Mouse (Mus musculus) heart, adult 9 months (tissue): ENCODE data around the gene Flt3l.
"Not testable (repeated sequence)": the region's sequence is repeated elsewhere in the genome, so short reads cannot be mapped to it uniquely, and the experiment has no call there.

ENCODE experiments used
- DNase-seq, 2 experiments: peaks; one replicate each; pipeline ENCODE4 v3.0.0; 2022; ENCODE audit warnings: low spot score in 2 of 2

Flt3l gene

DNA sequence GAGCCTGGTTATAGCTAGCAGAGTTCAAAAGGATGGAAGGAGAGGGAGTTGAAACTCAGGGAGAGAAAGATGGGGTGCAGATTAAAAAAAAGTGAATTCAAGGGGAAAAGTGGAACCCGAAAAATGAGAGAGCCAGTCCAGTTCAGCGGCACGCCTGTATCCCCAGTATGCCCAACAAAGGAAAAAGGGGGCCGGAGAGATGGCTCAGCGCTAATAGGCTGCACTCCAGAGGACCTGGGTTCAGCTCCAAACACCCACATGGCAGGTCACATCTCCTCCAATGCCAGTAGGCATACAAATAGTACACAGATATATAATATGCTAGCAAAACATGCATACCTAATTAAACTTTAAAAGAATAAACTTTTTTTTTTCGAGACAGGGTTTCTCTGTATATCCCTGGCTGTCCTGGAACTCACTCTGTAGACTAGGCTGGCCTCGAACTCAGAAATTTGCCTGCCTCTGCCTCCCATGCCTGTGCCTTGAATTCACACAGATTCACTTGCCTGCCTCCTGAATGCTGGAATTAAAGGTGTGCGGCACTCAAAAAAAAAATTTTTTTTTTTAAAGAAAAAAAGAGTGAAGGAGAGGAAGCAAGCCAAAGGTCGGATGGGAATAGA lies 26.9 kb upstream of the Flt3l start:
- no peak for DNase-seq

DNA sequence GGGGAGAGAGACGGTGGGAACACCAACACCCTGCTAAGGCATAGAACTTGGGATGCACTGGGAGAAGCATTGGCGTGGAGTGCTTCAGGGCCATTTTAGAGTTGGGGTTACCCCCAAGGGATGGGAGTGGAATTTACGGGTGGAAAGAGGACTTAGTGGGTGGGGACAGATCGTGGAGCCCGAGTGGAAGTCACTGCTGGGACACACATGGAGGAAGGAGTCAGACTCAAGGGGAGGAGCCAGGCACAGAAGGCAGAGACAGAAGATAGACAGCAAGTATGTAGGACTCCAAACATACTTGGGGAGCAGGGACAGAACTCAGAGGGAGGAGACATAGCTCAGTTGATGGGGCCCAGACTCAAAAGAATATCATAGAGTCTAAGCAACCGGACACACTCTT lies 26.3 kb upstream of the Flt3l start:
- DNase-seq, result no peak

DNA sequence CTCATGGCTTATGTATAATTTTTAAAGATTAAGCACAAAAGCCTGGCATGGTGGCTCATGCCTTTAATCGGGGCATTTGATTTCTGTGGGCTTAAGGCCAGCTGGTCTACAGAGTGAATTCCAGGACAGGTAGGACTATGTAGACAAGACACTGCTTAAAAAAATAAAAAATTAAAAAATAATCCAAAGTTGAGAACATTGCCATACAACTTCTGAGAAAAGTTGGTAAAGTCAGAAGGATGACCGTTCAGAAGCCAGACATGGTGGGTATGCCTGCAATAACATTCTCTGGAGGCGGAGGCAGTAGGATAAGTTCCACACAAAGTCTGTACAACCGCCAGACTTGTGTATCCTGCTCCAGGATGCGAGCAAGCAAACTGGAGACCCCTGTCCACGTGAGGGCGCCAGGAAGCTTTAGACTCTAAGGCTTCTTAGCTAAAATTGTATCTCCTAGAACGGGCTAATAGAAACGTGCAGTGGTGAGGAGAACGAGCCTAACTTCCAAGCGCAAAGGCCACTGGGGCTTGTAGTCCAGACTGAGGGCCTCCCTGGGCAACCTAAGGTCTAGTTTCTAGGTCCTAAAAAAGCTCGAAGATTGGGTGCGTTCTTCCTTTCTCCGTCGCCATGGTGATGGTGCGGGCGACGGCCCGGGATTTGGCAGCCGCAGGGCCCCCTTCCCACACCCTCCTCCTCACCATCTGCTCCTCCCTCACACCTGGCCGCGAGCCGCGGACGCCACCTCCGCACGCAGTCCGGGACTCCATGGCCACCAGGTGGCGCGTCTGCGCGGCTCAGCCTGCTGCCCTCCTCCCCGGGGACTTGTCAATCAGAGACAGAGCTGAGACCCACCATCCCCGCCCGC lies 25.6 kb upstream of the Flt3l start:
- DNase-seq, result peak; percentile 81 to 85

DNA sequence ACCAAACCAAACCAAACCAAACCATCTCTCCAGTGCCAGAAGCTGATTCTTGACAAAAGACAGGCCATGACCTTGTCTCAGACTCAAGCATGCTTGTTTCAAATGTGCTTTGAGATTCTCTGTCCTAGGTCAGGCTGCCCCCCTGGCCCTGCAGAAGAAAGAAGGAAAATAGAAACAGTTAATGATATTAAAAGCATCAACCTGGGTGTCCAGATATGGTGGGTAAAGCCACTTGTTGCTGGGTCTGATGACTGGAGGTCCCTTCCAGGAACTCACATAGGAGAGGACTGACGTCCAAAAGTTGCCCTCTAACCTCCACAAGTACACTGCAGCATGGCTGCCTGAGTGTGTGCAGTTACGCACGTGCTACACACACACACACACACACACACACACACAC lies 24.6 kb upstream of the Flt3l start:
- DNase-seq, result no peak

DNA sequence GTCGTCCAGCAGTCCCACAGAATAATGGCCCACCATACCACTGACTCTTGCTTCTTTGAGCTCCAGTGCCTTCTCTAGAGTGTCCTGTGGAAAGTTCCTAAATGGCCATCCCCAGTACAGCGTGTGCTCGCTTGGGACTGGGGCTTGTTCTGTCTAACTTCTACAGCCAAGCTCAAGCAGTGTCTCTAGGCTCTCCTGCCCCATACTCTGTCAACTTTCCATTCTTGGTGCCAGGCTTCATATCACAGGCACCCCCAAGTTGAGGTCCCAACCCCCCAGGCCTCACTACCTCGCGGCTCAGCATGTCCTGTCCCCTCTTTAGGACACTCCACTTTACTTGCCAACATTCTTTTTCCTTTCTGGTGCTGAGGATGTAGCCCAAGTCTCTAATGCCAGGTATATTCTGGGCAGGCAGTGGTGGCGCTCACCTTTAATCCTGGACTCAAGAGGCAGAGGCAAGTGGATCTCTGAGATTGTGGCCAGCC lies 24.1 kb upstream of the Flt3l start:
- no peak for DNase-seq

DNA sequence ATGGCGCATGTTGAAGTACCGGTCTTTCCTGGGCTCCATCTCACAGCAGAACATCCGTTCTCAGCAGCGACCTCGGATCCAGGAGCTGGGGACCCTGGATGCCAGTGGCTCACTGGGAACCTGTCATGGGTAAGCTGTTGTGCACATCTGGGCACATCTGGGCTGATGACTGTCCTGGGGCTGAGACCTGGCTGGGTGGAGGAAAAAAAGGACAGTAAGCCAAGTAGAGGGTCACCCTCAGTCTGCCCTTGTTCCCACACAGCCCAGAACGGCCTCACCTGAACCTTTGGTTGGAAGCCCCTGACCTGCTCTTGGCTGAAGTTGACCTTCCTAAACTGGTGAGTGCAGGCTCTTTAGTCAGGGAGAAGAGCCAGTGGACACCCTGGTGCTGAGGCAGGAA lies 22.8 kb upstream of the Flt3l start:
- no peak for DNase-seq

DNA sequence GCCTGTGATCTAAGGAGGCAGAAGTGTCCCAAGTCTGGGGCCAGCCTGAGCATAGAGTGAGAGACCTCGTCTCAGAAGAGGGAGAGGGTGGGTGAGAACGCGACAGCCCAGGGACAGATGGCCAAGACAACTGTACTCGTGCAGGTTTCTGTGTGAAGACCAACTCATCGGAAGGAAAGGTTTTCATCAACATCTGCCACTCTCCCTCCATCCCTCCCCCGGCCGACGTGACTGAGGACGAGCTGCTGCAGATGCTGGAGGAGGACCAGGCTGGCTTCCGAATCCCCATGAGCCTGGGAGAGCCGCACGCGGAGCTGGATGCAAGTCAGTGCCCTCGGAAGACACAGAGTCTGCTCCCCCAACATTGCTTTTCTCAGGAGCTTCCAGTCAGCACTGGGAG lies 21.2 kb upstream of the Flt3l start:
- DNase-seq, result no peak

DNA sequence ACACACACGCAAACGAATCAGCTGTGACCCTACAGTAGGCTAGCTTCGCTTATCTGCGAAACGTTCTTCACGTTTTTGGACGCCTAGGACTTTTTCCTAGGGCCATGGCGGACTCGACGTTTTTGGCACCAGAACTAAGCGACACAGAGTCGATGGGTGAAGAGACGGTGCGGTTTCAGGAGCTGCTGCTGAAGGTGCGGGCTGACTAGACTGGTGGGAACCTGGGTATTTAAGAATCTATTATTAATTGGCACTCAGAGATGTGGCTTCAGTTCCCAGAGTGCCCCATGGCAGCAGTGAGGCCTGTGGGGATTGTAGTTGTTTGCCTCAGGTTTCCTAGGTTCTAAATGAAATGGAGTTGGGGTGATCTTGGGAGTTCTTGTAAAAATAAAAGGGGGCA lies 20.0 kb upstream of the Flt3l start:
- no peak for DNase-seq

DNA sequence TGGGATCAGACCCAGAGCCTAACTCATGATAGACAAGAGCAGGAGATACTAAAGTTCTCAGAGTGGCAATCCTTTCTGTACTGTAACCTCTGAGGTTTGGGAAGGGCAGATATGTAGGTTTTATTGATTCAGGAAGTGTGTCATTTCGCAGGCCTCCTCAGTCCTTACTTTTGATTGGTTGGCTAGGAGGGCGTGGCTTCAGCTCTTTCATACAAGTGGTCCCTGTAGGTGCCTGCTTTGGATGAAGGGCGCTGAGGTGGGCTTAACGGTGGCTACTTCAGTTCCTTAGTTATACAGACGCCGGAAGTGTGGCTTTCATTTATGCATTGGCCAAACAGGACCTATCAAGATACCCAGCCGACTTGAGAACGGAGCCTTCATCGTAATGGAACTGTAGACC lies 19.4 kb upstream of the Flt3l start:
- DNase-seq, result no peak

DNA sequence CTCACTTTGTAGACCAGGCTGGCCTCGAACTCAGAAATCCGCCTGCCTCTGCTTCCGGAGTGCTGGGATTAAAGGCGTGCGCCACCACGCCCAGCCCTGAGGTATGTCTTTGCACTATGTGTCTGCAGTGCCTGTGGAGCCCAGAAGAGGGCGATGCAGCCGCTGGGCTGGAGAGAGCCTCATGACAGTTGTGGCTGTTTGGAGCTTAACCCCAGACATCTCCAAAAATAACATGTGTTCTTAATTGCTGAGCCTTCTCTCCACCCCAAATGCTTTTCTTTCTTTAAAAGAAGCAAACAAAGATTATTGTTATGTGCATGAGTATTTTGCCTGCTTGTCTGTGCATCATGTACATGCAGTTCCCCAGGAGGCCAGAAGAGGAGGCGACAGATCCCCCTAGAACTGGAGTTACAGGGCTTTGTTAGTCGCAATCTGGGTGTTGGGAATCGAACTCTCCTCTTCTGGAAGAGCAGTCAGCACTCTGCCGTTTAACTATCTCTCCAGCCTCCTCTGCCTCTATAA lies 18.8 kb upstream of the Flt3l start:
- DNase-seq, result peak in 1 of 2 experiments; percentile 51

DNA sequence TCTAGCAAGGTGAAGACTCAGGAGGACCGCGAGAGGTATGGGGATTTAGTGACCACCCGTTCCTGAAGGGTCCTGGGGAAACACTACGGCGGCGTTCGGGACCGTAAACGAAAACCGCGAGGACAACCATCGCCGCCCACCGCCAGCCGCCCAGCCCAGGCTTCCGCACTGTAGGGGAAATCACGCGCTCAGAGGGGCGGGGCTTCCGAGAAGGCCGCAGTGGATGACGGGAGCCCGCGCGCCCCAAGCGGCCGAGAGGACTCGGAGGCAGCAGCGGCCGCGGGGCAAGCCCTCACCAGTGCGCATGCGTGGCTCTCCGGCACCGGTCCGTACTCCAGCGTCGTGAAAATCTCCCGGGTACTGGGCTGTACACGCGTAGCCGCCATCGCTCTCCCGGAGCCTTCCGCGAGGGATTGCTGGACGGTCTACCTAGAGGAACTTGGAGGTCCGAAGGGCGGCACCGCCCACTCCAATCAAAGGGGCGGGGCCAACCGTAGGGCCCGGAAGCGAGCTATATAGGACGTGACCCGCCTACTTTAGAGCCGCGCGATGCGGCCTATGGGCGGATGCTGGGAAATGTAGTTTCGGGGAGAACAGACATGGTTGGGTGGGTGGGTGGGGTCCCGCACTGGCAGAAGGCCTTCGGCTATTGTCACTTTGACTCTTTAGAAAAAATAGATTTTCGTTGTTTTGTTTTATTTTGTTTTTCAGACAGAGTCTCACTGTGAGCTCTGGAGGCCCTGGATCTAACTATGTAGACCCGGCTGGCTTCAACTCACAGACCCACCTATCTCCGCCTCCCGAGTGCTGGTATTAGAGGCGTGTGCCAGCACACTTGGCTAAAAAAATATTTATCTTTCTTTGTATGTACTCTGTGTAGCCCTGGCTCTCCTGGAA lies 18.1 kb upstream of the Flt3l start, which contains the start of the genes Pih1d1 and Aldh16a1:
TSS of gene Pih1d1 (plus strand) at position 208 of the 897 bp plus-strand sequence.
TSS of gene Aldh16a1 (minus strand) at position 489 of the 897 bp plus-strand sequence.
- peak; percentile 97 to 98 for DNase-seq

DNA sequence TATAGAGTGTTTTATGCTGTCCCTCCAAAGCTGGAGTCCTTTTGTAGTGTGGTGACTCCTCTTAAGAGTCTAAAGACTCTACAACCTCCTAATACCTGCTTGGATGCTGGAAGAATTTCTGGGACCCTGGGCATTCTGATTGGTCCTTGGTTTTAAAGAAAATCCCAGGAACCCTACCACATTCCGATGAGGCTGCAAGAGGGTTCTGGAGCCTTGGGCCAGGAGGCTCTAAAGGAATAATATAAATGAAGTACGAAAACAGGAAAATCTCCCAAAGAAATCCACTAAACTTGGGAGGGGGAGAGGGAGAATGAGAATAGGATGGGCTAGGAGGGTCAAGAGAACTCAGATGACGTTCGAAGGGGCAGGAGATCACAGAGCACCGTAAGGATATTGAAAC lies 17.4 kb upstream of the Flt3l start:
- no peak for DNase-seq

DNA sequence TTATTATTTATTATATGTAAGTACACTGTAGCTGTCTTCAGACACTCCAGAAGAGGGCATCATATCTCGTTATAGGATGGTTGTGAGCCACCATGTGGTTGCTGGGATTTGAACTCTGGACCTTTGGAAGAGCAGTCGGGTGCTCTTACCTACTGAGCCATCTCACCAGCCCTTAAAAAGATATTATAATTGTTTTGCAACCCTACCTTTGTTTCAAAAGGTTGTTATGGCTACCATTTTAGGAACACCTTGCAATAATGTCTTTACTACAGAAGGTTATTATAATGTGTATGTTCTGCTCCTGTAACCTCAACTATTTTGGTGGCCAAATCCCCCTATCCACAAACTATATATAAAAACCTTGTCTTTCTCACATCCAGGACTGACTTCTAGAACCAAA lies 16.8 kb upstream of the Flt3l start:
- DNase-seq, result not testable (repeated sequence)

DNA sequence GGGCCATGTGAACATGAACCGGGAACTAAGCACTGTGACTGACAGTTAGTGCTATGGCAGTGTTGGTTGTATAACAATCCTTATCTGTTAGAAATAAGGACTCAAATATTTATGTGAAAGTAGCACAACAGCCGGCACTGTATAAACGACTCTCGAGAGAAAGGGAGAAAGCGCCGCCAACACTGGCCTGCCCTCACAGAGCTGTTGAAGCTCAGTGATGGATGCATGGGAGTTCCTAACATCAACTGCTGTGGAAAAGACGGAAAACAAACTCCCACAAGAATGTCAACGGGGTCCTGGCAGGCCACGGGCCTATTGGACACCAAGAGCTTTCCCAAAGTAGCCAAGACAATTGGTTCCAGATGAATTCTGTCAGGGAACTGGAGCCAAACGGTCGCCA lies 15.1 kb upstream of the Flt3l start:
- peak; percentile 70 to 78 for DNase-seq

DNA sequence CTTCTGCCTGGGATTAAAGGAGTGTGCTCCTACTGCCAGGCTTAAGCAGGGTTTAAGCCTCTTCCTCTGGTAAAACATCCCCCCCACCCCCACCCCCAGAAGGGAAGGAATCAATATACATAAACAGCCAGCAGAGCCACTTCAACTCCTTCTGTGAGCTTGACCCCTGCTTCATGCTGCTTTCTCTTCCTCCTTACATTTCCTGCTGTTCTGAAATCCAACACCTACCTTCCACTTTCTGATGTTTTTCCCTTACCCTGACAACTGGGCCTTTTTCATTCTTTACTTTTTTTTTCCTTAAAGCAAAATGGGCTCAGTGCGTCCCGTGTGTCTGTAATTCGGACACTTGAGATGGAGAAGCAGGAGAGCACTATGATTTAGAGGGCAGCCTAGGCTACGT lies 14.1 kb upstream of the Flt3l start:
- DNase-seq, result no peak

DNA sequence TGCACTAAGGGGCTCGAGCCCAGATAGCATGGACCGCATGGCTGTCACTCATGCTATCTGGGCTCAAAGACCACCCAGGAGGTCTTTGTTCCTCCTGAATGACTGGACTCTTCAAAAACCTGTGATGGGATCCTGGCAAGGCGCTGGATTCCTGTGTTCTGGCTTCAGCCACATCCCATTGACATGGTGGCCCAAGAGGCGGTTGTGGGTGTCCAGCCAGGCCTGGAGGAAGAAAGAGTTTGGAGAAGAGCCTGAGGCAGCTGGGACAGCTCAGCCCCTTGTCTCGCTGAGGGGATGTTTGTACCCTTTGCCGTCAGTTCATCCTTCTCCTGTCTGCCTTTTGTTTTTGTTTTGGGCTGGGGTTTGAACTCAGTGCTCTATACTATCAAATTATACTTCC lies 13.3 kb upstream of the Flt3l start:
- DNase-seq, result peak; percentile 68 to 76

DNA sequence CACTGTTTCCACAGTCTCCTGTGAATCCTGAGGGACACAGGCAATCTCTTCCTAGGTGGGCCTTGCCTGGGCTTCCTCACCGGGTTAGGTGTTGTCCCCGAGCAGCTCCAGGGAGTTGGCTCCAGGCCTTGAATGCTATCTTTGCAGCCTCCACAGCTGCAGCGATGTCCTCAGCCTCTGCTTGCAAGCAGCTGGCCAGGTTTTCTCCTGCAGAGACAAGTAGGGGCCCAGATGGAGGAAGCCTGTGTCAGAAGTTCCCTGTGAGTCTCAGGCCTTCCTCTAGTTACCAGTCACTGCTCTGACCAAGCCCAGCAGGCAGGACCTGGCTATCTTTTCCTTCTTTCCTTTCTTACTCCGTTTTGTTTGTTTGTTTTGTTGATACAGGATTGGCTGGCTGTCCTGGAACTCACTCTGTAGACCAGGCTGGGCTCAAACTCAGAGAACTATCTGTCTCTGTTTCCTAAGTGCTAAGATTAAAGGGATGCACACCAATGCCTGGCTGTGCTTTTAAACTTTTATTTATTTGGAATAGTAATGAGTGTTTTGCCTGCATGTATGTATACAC lies 12.4 kb upstream of the Flt3l start:
- peak; percentile 51 to 70 for DNase-seq

DNA sequence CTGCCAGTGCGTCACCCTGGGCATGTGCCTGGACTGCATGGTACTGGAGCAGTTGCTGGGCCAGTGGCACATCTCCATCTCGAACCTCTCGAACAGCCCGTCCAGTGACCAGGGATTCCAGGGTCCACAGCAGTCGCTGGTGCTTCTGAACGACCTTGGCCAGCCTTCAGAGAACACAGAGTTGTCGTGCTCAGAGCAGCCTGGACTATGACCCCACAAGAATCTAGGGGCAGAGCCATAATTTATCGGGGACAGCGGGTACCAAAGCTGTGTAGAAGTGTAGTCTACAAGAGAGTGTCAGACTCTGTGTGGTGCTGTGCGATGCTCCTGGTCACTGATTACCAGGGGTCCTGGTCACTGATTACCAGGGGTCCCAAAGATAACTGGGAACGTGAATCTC lies 11.7 kb upstream of the Flt3l start:
- DNase-seq, result no peak

DNA sequence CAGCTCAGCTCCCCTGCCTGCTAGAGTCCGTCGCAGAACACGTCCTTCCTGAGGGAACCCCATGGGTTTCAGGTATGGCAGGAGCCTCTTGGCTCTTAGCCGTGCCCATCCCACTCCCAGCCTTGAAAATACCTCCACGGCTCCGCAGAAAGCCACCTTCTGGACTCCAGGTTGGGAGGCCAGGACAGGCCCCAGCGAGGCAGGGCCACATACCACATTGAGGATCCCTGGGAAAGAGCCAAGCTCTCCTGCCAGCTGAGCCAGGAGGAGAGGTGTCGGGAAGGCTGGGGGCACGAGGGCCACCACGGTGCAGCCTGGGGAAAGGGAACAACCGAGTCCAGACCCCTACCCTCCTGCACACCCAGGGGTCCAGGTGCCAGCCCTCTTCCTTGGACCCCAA lies 11.0 kb upstream of the Flt3l start:
- no peak for DNase-seq

DNA sequence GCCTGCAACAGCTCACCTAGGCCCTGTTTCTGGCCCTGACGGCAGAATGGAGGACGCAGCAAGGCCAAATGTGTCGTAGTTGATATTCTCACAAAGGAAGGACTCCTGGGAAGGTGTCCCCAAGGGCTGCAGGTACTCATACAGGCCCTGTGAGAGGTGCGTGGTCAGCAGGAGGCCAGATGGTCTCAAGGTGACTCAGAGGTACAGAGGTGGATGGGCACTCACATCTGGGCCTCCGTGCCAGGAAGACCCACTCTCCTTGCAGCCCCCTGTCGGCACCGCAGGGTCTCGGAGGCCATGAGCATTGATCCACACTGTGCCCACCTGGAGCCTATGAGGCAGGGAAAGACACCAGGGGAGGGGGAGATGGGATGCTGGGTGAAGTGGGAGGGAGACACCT lies 9.2 kb upstream of the Flt3l start:
- DNase-seq, result no peak

DNA sequence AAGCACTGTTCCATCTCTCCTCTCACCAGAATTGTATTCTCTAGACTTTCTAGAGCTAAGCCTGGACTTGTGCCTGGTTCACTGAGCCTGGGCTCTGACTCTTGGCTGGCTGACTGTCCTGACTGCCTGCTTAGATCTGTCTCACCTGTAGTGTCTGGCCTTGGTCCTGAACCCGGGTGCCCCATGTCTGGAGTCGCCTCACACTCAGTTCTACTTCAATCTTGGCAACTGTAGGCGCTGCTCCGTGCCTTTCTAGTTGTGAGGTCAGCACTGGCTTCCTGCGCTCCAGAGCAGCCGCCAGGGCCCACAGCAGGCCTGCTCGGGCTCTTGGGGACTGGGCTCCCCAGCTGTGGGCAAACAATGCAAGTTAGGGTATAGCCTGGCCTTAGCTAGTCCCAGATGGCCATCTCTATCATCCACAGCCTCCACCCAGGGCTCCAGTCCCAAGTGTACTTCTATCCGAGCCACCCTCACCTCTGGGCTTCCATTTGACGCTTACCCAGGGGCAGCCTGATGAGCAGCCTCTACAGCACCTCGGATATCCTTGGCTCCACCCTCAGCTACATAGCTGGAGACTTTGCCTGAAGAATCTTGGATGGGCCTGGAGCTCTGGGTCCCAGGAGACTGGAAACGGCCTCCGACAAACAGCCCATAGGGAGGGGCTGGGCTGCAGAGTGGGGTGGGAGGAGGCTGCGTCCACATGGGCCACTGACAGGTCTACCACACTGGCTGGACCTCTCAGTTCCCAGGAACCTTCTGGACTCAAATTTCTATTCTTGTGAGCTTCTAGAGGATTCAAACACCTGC lies 8.3 kb upstream of the Flt3l start:
- DNase-seq, result peak; percentile 59 to 70
